Mouse (Mus musculus): ENCODE measurements at regions not wholly inside any gene's neighbourhood (a gene's known extent, or its start where the extent isn't known, plus 50 kb on each side); places are given as distances from the start of the nearest gene placed in this dataset.

DNA sequence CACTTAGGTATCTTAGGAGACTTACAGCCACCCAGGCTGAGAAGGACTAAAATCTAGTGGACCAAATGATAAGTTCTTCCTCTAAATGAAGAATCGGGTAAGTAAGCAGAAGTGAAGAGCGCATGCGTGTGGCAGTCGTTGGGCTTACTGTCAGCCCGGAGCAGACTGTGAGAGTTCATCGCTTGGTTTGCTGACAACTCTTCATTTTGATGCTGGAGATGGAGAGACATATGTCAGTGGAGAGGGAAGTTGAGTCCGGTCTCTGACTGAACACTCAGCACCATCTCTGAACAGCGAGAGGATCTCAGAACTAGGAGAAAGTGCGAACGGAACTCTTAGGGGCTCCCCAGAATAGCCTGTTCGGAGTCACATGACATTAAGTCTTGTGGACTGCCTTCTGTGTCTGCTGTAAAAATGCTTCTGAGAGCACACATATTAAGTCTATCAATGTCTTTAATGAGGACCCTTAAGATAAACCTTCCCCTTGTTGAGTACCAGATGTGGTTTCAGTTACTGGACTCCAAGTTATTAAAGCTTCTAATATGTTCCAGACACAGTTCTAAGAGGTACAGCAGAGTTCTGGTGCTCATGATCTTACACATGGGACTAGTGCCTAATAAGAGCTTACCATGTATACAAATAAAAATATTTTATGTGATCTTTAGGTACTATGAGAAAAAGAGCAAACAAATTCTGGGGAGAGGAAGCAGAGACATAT, 108.7 kb upstream of the Teddm2 start:
- DNase-seq (ENCODE audit: low spot score) (no peak), ATAC-seq (no peak)
- no peak for TF ChIP-seq CTCF (IDR thresholded peaks at IDR 0.05)
- no peak for TF ChIP-seq EP300 (IDR thresholded peaks at IDR 0.05)
- Histone ChIP-seq H3K9ac (replicated peaks; ENCODE audit: low read depth) (no peak overlapping the region), H3K4me2 (replicated peaks; ENCODE audit: low read depth, low read length) (no peak overlapping the region), H3K27ac (ENCODE audit: low read length) (no peak overlapping the region), H3K4me1 (ENCODE audit: insufficient read depth, low read depth, low read length) (no peaks in the 10 kb centered on the region), H3K27me3 (replicated peaks; ENCODE audit: insufficient read depth, low read length) (no peaks in the 10 kb centered on the region), H3K36me3 (ENCODE audit: insufficient read depth, low read length) (no peaks in the 10 kb centered on the region), H3K9me3 (ENCODE audit: low read length) (no peaks in the 10 kb centered on the region), H3K4me3 (ENCODE audit: low read depth, low read length) (no peak overlapping the region)
- 80% methylated on average over 11 of the region's 11 CpGs for WGBS

DNA sequence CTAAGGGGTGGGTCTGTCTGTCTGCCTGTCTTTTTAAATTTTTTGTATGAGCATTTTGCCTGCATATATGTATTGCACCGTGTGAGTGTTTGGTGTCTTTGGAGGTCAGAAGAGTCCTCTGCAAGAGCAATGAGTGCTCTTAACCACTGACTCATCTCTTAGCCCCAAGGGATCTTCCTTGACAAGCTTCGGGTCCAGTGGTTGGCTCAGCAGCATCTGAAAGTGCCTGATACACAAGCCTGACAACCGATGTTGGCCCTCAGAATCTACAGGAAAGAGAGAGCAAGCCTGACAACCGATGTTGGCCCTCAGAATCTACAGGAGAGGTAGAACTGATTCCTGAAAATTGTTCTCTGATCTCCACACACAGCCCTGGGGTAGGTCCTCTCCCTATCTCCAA, 110.7 kb upstream of the Teddm2 start:
- Histone ChIP-seq H3K27me3 (replicated peaks; ENCODE audit: insufficient read depth, low read length) (no peaks in the 10 kb centered on the region), H3K9ac (replicated peaks; ENCODE audit: low read depth) (no peak overlapping the region), H3K4me3 (ENCODE audit: low read depth, low read length) (no peak overlapping the region), H3K9me3 (ENCODE audit: low read length) (no peaks in the 10 kb centered on the region), H3K4me1 (ENCODE audit: insufficient read depth, low read depth, low read length) (no peaks in the 10 kb centered on the region), H3K36me3 (ENCODE audit: insufficient read depth, low read length) (no peaks in the 10 kb centered on the region), H3K27ac (ENCODE audit: low read length) (no peak overlapping the region), H3K4me2 (replicated peaks; ENCODE audit: low read depth, low read length) (no peak overlapping the region)
- TF ChIP-seq CTCF (IDR thresholded peaks at IDR 0.05) (no peak), EP300 (IDR thresholded peaks at IDR 0.05) (no peak)
- 71% methylated on average over 4 of the region's 4 CpGs for WGBS
- DNase-seq (ENCODE audit: low spot score) = no peak
- no peak for ATAC-seq

DNA sequence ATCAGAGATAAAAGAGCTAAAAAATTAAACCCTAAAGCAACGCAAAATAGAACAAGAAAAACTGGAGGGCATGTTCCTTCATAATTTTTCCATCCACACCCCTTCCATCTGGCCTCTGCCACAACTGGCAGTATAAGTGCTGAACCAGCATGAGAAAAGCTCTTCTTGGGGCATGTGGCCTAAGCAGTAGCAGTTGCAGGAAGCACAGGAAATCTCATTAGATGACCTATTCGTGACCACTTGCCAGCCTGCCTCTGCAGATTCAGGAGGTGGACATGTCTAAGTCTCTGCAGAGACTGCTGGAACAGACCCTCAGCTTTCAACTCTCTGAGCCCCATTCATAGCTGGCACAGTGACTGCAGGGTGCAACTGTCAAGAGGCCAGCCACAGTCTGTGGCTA, 116.5 kb upstream of the Teddm2 start:
- H3K4me2 ChIP-seq (replicated peaks; ENCODE audit: low read depth, low read length) = no peak overlapping the region
- H3K4me1 ChIP-seq (ENCODE audit: insufficient read depth, low read depth, low read length) = no peaks in the 10 kb centered on the region
- 48% methylated on average over 2 of the region's 2 CpGs for WGBS
- H3K27me3 ChIP-seq (replicated peaks; ENCODE audit: insufficient read depth, low read length) = no peaks in the 10 kb centered on the region
- H3K4me3 ChIP-seq (ENCODE audit: low read depth, low read length) = no peak overlapping the region
- TF ChIP-seq CTCF (IDR thresholded peaks at IDR 0.05) = no peak
- TF ChIP-seq EP300 (IDR thresholded peaks at IDR 0.05) = no peak
- ATAC-seq (no peak), DNase-seq (ENCODE audit: low spot score) (no peak)
- H3K27ac ChIP-seq (ENCODE audit: low read length) = no peak overlapping the region
- H3K36me3 ChIP-seq (ENCODE audit: insufficient read depth, low read length) = no peaks in the 10 kb centered on the region
- no peak overlapping the region for H3K9ac ChIP-seq (replicated peaks; ENCODE audit: low read depth)
- H3K9me3 ChIP-seq (ENCODE audit: low read length) = no peaks in the 10 kb centered on the region

DNA sequence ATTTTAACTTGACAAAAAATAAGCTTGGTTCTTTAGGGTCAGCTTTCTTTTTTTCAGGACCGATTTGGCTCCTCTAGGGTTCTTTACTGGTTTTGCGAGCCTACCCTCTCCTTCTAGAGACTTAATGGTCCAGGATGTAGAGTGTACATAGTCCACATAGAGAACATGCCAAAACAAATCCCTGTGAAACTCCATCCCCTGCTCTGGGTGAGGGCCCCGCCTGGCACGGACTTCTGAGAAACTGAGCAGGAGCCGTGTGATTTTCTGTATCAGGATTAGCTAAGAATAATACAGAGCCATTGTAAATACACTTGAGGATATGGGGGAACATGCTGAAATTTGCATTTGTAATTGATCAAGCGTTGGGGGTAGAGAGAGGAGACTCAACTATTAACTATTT, 118.2 kb upstream of the Teddm2 start:
- H3K4me1 ChIP-seq (ENCODE audit: insufficient read depth, low read depth, low read length) = no peaks in the 10 kb centered on the region
- no peak overlapping the region for H3K4me3 ChIP-seq (ENCODE audit: low read depth, low read length)
- no peaks in the 10 kb centered on the region for H3K9me3 ChIP-seq (ENCODE audit: low read length)
- H3K9ac ChIP-seq (replicated peaks; ENCODE audit: low read depth) = no peak overlapping the region
- DNase-seq (ENCODE audit: low spot score) (no peak), ATAC-seq (no peak)
- 76% methylated on average over 6 of the region's 6 CpGs for WGBS
- TF ChIP-seq EP300 (IDR thresholded peaks at IDR 0.05) (no peak), CTCF (IDR thresholded peaks at IDR 0.05) (no peak)
- no peaks in the 10 kb centered on the region for H3K27me3 ChIP-seq (replicated peaks; ENCODE audit: insufficient read depth, low read length)
- no peak overlapping the region for H3K27ac ChIP-seq (ENCODE audit: low read length)
- no peak overlapping the region for H3K4me2 ChIP-seq (replicated peaks; ENCODE audit: low read depth, low read length)
- no peaks in the 10 kb centered on the region for H3K36me3 ChIP-seq (ENCODE audit: insufficient read depth, low read length)

DNA sequence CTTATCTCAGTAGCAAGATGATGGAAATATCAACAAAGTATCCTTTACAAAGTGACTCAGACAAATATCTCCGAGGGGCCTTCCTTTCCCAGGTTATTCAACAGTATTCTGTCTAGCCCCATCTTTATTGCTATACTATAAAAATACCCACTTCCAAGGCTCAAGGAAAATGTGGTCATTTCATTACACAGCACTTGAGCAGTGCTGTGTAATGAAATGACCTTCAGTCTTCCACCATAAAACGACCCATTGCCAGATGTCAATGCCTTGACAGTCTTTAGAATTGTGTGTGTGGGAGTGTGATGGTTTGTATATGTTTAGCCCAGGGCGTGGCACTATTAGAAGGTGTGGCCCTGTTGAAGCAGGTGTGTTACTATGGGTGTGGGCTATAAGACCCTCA, 124.3 kb upstream of the Teddm2 start:
- Histone ChIP-seq H3K4me2 (replicated peaks; ENCODE audit: low read depth, low read length) (no peak overlapping the region), H3K27me3 (replicated peaks; ENCODE audit: insufficient read depth, low read length) (no peaks in the 10 kb centered on the region), H3K36me3 (ENCODE audit: insufficient read depth, low read length) (no peaks in the 10 kb centered on the region), H3K4me3 (ENCODE audit: low read depth, low read length) (no peak overlapping the region), H3K27ac (ENCODE audit: low read length) (no peak overlapping the region), H3K4me1 (ENCODE audit: insufficient read depth, low read depth, low read length) (no peaks in the 10 kb centered on the region), H3K9me3 (ENCODE audit: low read length) (no peaks in the 10 kb centered on the region), H3K9ac (replicated peaks; ENCODE audit: low read depth) (no peak overlapping the region)
- ATAC-seq (no peak), DNase-seq (ENCODE audit: low spot score) (no peak)
- TF ChIP-seq EP300 (IDR thresholded peaks at IDR 0.05) = no peak
- WGBS = 63% methylated on average over 3 of the region's 3 CpGs

DNA sequence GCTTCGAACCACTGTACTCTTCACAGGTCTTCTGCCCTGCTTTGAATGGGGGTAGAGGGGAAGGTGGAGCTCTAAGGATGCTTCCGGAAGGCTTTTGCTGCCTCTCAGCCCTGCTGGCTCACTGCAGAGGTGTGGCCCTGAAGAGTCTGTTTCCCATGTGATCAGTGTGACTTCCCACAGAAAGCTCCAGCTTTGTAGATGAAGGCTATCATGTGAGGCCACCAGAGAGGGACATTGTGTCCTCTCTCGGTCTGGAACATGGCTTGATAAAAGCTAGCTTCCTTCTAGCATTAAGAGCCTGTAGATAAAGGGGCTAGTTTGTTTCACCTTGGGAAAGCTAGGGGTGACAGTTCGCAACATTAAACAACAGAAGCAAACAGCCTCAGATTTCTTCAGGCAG, 127.3 kb upstream of the Teddm2 start:
- no peak for TF ChIP-seq CTCF (IDR thresholded peaks at IDR 0.05)
- no peak for TF ChIP-seq EP300 (IDR thresholded peaks at IDR 0.05)
- H3K27me3 ChIP-seq (replicated peaks; ENCODE audit: insufficient read depth, low read length) = no peaks in the 10 kb centered on the region

DNA sequence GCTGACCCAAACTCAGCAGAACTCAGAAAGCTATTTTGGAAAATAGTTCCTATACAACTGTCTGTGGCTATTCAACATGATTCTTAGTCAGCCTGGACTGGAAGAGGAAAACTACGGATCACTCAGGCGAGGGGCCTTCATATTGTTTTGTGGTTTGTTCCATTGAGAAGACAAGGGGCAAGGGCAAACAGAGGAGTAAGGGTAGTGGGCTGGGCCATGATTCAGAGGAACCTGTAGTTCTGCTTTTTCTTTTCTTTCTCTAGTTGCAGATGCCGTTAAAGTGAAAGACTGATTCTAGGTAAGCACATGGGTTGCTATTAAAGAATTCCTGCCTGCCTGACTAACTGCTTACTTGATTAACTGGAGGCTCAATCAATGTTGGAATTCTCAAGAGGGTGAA, 129.8 kb upstream of the Teddm2 start:
- H3K36me3 ChIP-seq (ENCODE audit: insufficient read depth, low read length) = no peaks in the 10 kb centered on the region
- no peak overlapping the region for H3K27ac ChIP-seq (ENCODE audit: low read length)
- peaks cover 5% of the 10 kb centered on the region; the same call in 1 of the 2 replicates for H3K4me1 ChIP-seq (ENCODE audit: insufficient read depth, low read depth, low read length)
- ATAC-seq (no peak), DNase-seq (ENCODE audit: low spot score) (no peak)
- WGBS = 54% methylated on average over 3 of the region's 3 CpGs
- H3K9me3 ChIP-seq (ENCODE audit: low read length) = no peaks in the 10 kb centered on the region
- no peak overlapping the region for H3K4me3 ChIP-seq (ENCODE audit: low read depth, low read length)
- no peak overlapping the region for H3K9ac ChIP-seq (replicated peaks; ENCODE audit: low read depth)
- TF ChIP-seq EP300 (IDR thresholded peaks at IDR 0.05) (no peak), CTCF (IDR thresholded peaks at IDR 0.05) (no peak)
- H3K27me3 ChIP-seq (replicated peaks; ENCODE audit: insufficient read depth, low read length) = no peaks in the 10 kb centered on the region
- H3K4me2 ChIP-seq (replicated peaks; ENCODE audit: low read depth, low read length) = no peak overlapping the region

More for the DNA sequence above, 127.3 kb upstream of the Teddm2 start:
- no peak overlapping the region for H3K4me3 ChIP-seq (ENCODE audit: low read depth, low read length)
- WGBS = 72% methylated on average over 4 of the region's 4 CpGs
- H3K9me3 ChIP-seq (ENCODE audit: low read length) = no peaks in the 10 kb centered on the region
- H3K36me3 ChIP-seq (ENCODE audit: insufficient read depth, low read length) = no peaks in the 10 kb centered on the region
- no peaks in the 10 kb centered on the region for H3K4me1 ChIP-seq (ENCODE audit: insufficient read depth, low read depth, low read length)
- H3K27ac ChIP-seq (ENCODE audit: low read length) = no peak overlapping the region
- ATAC-seq (no peak), DNase-seq (ENCODE audit: low spot score) (no peak)
- H3K9ac ChIP-seq (replicated peaks; ENCODE audit: low read depth) = no peak overlapping the region
- no peak overlapping the region for H3K4me2 ChIP-seq (replicated peaks; ENCODE audit: low read depth, low read length)

Measured in lung, postnatal 0 days (tissue).